Mouse (Mus musculus): ENCODE data around the gene Dpm2.

The Dpm2 gene

DNA sequence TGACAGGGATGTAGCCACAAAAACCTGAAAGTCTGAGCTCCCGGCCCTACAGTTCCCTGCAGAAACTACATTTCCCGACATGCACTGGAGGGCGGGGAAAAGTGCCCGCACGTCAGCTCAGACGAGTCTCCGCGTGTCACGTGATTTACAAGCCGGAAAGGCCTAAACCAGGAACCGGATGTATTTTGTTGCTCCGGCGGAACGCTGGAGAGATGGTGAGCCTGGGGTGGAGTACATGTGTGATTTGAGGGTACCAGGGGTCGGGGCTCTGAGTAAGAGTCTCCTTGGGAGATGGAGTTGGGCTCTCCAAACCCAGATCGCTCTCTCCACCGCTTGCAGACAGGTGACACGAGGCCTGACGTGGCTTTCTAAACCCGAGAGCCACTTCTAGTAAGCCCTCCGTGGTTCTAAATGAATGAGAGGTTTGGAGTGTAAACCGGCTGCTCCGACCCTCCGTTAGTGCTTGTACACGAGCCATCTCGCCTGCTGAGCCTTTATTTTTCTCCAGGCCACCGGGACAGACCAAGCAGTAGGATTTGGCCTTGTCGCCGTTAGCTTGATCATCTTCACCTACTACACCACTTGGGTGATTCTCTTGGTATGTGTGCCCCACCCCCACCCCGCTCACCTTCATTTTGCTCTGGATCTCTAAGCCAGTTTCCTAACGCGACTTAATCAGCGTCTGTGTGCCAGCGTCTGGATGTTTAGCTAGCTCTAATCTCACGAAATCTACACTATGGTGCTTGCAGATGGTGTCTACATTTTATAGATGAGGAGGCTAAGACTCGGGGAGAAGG lies at the start of gene Dpm2:
TSS of gene Dpm2 (plus strand) at position 161 of the 797 bp plus-strand sequence.
- peak; percentile 92 for DNase-seq

- peak; percentile 33 for DNase-seq
Observed at GRCm38 (mm10) chr2:32524536-32525031, 46.1 kb upstream of the Dpm2 start.

GRCm38 (mm10) chr2:32525816-32526215 lies 44.8 kb upstream of the Dpm2 start:
- DNase-seq, result no peak

- no peak for DNase-seq
Observed at GRCm38 (mm10) chr2:32527468-32527966, 43.1 kb upstream of the Dpm2 start.

DNA sequence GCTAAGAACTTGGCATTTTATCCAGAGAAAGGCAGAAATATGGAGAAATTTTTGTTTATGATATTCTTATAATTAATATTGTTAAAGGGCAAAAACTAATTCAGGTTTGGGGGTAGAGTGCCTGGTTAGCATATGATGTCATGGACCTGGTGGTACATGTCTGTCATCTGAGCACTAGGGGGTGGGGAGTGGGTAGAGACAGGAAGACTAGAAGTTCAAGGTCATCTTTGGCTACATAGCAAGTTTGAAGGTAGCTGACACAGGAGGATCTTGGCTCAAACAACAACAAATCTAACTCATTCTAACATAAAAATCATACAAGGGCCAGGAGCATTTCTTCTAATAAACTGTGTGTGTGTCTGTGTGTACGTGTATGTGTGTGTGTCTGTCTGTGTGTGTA lies 42.3 kb upstream of the Dpm2 start:
- DNase-seq, result no peak

DNA sequence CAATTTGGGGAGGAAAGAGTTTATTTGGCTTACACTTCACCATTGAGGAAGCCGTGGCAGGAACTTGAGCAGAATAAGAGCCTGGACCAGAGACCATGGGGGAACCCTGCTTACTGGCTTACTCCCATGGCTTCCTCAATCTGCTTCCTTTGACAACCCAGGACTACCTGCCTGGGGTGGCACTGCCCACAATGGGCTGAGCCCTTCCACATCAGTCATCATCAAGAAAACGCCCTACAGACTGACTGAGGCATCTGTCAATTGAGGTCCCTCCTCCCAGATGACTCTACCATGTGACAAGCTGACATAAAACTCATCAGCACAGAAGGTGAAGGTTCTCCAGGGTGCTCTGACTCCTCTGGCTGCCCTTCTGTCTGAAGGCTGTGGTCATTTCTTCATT lies 40.2 kb upstream of the Dpm2 start:
- DNase-seq, result no peak

- no peak for DNase-seq
Observed at GRCm38 (mm10) chr2:32533163-32533562, 37.5 kb upstream of the Dpm2 start.

DNA sequence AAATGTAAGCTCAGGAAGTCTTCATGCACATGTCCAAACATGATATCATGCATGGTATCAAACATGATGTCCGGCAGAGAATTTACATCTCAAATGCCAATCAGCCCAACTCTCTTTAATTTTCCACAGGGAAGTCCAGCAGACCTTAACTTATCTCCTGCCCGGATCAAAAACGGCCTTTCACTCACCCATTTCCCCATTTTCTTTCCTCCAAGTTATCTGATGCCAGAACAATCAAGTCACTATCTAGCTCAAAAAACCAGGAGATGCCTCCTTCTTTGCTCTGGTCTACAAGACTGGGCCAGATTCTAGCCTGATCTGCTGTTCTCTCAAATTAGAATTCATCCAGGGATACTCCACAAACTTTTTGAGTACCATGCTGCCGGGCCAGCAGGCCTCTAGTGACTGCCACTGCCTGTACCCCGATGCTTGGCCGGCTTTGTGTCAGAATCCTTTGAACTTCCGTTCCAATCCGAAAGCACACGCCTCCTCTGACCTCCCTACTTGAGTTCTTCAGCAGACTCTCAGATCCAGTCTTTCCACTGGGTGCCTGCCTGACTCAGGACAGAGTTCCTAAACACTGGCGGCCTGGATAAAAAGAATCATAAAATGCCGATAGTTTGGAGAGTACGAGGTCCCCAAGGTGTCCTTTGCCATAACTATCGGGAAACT lies 36.5 kb upstream of the Dpm2 start:
- peak; percentile 64 for DNase-seq

GRCm38 (mm10) chr2:32534733-32535471 lies 35.8 kb upstream of the Dpm2 start, which contains the start of gene Fam102a:
TSS of gene Fam102a (plus strand) at chr2:32535332.
- DNase-seq, result peak; percentile 99

DNA sequence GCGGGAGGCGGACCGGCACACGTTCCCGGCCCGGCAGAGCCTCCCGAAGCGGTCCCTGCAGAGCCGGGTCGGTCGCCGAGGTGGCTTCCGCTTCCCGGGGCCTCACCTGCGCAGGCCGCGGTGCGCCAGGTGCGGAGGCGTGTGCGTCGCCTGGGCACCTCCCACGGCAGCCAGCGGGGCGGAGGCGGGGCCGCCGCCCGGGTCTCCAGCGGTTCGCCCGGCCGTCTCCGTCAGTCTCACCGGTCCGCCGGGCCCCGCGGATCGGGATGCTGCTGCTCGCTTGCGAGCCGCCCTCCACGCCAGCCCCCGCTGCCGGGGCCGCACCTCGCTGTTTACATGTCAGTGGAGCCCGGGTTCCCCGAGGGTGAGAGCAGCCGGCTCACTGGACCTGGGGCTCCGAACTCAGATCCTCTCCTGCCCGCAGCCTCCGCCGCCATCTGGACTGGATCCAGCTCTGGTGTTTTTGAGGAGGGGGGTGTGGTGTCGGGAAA lies 35.1 kb upstream of the Dpm2 start:
- DNase-seq, result peak; percentile 71

DNA sequence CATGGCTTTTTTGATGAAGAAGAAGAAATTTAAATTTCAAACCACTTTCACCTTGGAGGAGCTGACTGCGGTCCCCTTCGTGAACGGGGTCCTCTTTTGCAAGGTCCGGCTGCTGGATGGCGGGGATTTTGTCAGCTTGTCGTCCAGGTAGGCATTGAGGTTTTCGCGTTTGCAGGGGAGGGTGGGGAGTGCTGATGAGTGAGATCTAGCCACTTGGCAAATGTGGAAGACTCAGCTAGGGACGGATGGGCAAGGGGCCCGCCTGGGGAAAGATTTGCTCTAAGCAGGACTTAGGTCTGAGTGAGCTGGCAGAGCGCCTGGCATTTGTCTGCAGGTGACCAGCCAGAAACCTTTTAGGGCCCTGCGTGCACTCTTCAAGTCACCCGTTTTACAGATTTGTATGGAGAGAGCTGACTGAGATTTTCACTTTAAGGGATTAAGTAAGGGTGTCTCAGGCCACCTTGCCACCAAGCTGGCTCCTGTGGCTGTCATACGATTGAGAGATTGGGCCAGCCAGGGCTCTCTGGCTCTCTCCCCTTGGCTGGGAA lies 34.5 kb upstream of the Dpm2 start:
- no peak for DNase-seq

DNA sequence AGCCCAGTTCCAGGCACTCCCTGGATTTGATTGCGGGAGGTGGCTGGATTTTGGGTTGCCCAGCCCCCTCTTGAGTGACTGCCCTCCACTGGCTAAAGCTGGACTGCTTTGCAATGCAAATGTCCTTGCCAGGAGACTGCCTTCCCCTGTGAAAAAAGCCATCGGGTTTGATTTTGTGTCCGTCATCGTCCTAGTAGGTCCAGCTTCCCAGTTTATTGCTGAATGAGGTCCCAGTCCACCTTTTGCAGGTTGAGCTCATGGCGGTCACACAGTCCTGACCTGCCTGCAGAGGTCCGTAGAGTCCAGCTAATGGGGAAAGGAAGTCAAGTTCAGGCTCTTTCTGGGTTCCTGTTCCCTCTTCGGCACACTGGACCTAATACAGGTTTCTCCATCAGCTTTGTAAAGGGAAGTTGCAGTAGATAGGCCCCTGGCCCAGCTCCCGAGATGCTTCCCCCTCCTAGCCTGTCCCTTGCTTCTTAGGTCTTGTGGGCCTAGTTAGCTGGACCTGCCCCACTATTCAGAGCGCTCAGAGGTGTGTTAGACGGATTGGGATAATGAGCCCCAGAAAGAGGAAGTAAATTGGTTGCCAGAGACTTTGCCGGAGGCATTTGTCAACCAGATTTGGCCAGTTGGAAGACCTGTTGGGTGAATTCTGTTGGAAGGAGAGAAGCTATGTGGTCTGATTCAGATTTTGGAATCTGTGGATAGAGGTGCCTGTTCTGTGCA lies 33.9 kb upstream of the Dpm2 start:
- peak; percentile 41 for DNase-seq

DNA sequence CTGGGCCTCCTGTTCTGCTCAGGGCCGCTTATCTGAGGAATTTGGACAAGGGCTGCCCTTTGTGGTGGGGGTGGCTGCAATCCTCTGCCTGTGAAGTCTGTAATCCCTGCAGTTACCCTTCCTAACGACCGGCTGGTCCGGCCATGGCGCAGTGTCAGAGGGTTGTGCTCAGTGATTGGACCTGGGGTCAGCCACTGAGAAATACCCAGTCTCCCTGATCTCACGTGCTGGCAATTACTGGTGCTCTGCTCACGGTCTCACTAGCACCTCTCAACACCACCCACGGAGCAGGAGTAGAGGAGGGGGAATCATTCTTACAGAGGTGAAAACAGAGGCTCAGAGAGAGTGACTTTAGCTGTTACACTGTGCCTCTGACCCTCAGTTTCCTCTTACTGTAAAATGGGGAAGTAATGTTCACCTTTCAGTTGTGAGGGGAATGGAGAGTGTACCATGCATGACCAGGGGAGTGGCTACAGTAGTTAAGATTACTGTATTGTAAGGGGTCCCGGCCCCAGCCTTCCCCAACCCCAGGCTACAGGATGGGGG lies 33.2 kb upstream of the Dpm2 start:
- no peak for DNase-seq

- no peak for DNase-seq
Observed at GRCm38 (mm10) chr2:32537941-32538340, 32.7 kb upstream of the Dpm2 start.

- no peak for DNase-seq
Observed at GRCm38 (mm10) chr2:32538461-32538860, 32.2 kb upstream of the Dpm2 start.

DNA sequence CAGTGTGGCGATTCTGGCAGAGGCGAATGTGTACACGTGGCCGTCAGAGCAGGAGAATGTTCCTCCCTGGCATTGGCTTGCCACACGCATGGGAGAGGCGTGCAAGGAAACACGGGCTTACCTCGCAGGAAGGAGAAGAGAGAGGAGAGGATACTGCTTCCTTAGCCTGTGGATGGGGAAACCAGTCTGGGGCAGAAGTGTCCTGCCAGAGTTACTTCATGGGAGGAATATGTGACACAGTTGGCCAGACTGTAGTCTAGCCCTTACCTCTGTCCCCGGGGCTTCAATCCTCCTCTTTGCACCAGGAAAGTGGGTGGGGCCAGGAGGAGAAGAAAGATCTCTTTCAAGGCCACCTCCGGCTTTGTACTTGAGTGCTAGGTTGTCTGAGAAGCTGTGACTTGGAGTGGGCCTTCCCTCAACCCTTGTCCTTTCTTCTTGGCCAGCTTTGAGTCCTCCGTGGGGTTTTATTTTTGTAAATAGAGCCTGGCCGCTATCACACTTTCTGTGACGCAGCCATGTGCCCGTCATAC lies 31.1 kb upstream of the Dpm2 start:
- DNase-seq, result no peak

GRCm38 (mm10) chr2:32541333-32541908 lies 29.2 kb upstream of the Dpm2 start:
- DNase-seq, result no peak

DNA sequence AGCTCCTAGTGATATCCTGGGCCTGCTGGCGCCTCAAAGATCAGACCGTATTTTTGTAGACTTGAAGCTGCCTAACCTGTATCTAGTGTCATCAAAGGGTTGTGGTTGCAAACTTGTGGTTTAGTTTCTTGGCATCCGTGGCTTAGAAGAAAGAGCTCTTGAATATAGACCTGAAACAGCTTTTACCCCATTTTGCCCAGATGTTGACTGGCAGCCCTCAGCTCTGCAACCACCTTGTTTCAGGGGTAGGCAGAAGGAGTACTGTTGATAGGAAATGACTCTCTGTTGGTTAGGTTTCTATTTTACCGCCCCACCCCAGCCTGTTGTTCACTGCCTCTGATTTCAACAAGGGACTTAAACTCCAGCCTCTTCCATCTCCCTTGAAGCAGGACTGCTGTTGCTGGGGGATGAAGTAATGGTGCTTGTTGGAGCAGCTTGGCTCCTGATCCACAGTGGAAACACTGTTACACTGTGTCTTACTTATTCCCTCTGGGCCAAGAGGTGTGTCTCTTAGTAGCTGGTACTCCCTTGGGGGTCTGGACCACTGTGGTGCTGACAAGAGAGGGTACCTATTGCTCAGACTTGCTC lies 28.6 kb upstream of the Dpm2 start:
- no peak for DNase-seq

DNA sequence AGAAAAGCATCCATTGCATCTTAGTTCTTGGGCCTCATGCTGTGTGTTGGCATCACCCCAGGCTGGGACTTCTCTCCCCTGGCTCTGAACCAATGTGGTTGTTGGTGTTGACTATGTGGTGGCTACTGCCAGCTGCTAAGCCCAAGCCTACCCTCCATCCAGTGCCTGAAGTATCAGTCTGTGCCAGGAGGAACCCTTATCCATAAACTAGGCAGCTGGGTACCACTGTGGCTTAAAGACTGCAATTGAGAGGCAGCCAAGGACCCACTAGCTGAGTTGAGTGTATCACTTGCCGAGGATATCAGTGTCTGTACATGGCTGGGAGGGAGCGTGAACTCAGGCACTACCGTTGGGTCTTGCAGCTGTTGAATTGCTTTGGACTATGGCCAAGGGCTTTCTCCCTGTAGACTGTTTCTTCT lies 27.6 kb upstream of the Dpm2 start:
- no peak for DNase-seq

DNA sequence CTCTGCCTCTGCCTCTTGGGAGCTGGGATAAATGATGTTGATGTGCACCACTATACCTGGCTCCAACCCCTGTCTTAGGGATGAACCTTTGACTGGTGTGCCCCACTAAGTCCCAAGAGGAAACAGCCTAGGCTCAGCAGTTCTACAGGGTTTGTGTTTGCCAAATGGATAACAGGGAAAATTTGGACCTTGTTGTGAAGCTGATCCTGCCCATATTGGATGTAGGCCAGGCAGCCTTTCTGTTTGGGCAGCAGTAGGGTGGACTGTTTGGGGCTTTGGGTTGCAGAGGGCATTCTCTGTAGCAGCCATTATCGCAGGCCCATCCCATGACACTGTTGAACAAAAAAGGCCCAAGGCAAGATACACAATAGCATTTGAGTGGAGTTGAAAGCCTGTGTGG lies 23.7 kb upstream of the Dpm2 start:
- DNase-seq, result no peak

DNA sequence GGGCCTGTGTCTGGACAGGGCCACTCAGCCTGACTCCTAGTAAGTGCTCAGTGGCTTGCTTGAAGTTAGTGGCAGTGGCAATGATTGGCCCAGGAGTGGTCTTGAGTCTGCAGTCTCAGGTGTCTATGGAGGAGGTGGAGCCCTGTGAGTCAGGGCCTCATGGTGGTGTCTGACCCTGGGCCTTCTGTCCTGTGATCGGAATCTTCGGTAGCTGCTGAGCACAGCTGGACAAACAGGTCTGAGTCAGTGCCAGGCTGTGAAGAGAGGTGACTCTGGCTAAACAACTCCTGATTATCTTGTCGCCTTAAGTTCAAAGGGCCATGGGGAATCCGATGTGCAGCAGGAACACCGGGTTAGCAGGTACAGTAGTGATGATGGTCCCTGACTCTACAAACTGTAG lies 23.3 kb upstream of the Dpm2 start:
- no peak for DNase-seq

All from lung, postnatal 14 days (tissue).